In genomic region chr2:113376997-113377396, GRCm38 (mm10) we compare ENCODE assay signal across 28 mouse cellular contexts. TPM values are rescaled to one million over a fixed set of nuclear protein-coding genes. Genes with fewer than 3 reads are reported as not detected.
A peak's percentile ranks its signal among the peaks of the same experiment; 100 is the strongest.
DNase-seq lines count a peak whose midpoint lies in the region; ATAC-seq lines count a peak whose summit lies in the region.
"Had no signal": no experiment of that assay in that cellular context is flagged by ENCODE, and none has a peak within 500 bp of the region (broad histone marks: within the 10 kb centered on the region; RNA-seq: fewer than 3 reads in every experiment).

No protein-coding gene starts in this region.

- H3K27me3 ChIP-seq in intestine, embryonic 14.5 days (replicated peaks; ENCODE audit: control insufficient read depth, insufficient read depth, low read length): no peaks in the 10 kb centered on the region
- H3K27me3 ChIP-seq in kidney, embryonic 15.5 days: no peaks in the 10 kb centered on the region
- no peaks in the 10 kb centered on the region for H3K27me3 ChIP-seq in forebrain, embryonic 12.5 days
- H3K27me3 ChIP-seq: embryonic facial prominence, embryonic 12.5 days; forebrain, embryonic 15.5 days; limb, embryonic 12.5 days; midbrain, embryonic 12.5 days; neural tube, embryonic 13.5 days had no signal

- no peak overlapping the region for H3K9ac ChIP-seq in intestine, embryonic 14.5 days (ENCODE audit: low read length)
- no peak overlapping the region for H3K9ac ChIP-seq in kidney, embryonic 15.5 days
- H3K9ac ChIP-seq in forebrain, embryonic 12.5 days: no peak overlapping the region
- H3K9ac ChIP-seq: embryonic facial prominence, embryonic 12.5 days; forebrain, embryonic 15.5 days; hindbrain, embryonic 14.5 days; limb, embryonic 12.5 days; midbrain, embryonic 12.5 days; neural tube, embryonic 13.5 days had no signal

- no peak overlapping the region for H3K4me2 ChIP-seq in intestine, embryonic 14.5 days (ENCODE audit: low read length)
- no peak overlapping the region for H3K4me2 ChIP-seq in kidney, embryonic 15.5 days
- H3K4me2 ChIP-seq in forebrain, embryonic 12.5 days: no peak overlapping the region
- H3K4me2 ChIP-seq: embryonic facial prominence, embryonic 12.5 days; forebrain, embryonic 15.5 days; heart, embryonic 11.5 days; hindbrain, embryonic 14.5 days; limb, embryonic 12.5 days; midbrain, embryonic 12.5 days; neural tube, embryonic 13.5 days had no signal

- no peaks in the 10 kb centered on the region for H3K9me3 ChIP-seq in intestine, embryonic 14.5 days (ENCODE audit: control insufficient read depth, low read length)
- H3K9me3 ChIP-seq in kidney, embryonic 15.5 days (replicated peaks): no peaks in the 10 kb centered on the region
- H3K9me3 ChIP-seq in forebrain, embryonic 12.5 days: no peaks in the 10 kb centered on the region
- H3K9me3 ChIP-seq: embryonic facial prominence, embryonic 12.5 days; forebrain, embryonic 15.5 days; limb, embryonic 12.5 days; midbrain, embryonic 12.5 days; neural tube, embryonic 13.5 days had no signal

- no peaks in the 10 kb centered on the region for H3K36me3 ChIP-seq in intestine, embryonic 14.5 days (ENCODE audit: control insufficient read depth, insufficient read depth, low read length)
- no peaks in the 10 kb centered on the region for H3K36me3 ChIP-seq in kidney, embryonic 15.5 days
- H3K36me3 ChIP-seq in forebrain, embryonic 12.5 days (replicated peaks): no peaks in the 10 kb centered on the region
- H3K36me3 ChIP-seq: embryonic facial prominence, embryonic 12.5 days; forebrain, embryonic 15.5 days; G1E; limb, embryonic 12.5 days; midbrain, embryonic 12.5 days; neural tube, embryonic 13.5 days had no signal

- H3K4me1 ChIP-seq in intestine, embryonic 14.5 days (replicated peaks; ENCODE audit: control insufficient read depth, insufficient read depth, low read length): no peaks in the 10 kb centered on the region; the same call in 1 of the 2 replicates
- H3K4me1 ChIP-seq in kidney, embryonic 15.5 days: peaks cover 11% of the 10 kb centered on the region; the same call in 1 of the 2 replicates
- no peaks in the 10 kb centered on the region for H3K4me1 ChIP-seq in forebrain, embryonic 12.5 days
- H3K4me1 ChIP-seq: embryonic facial prominence, embryonic 12.5 days; forebrain, embryonic 15.5 days; limb, embryonic 12.5 days; midbrain, embryonic 12.5 days; neural tube, embryonic 13.5 days had no signal

- DNase-seq in intestine, embryonic 14.5 days (ENCODE audit: low spot score): no peak
- DNase-seq in kidney, adult 18-20 months: peak; percentile 60
- peak; percentile 73 to 80 for DNase-seq in kidney, postnatal 25 days
- no peak for DNase-seq in left cerebral cortex, adult 8-10 months (ENCODE audit: low spot score in 2 of 2)
- DNase-seq in urinary bladder, postnatal 25 days (ENCODE audit: low spot score): no peak
- DNase-seq: adrenal gland, postnatal 10 days; cerebellum, adult 11 months; cerebellum, adult 9-10 months; cerebellum, postnatal 36 days; embryo, embryonic 11 days; gastrocnemius, postnatal 25 days; heart, adult 11 months; heart, postnatal 4 days; layer of hippocampus, adult 9-11 months; lung, postnatal 36 days; spleen, adult 18-20 months; thymus, postnatal 14 days had no signal

- H3K4me3 ChIP-seq in intestine, embryonic 14.5 days (ENCODE audit: low read depth, low read length): no peak overlapping the region
- no peak overlapping the region for H3K4me3 ChIP-seq in kidney, embryonic 15.5 days (replicated peaks)
- H3K4me3 ChIP-seq in forebrain, embryonic 12.5 days (replicated peaks): no peak overlapping the region
- H3K4me3 ChIP-seq: embryonic facial prominence, embryonic 12.5 days; forebrain, embryonic 15.5 days; limb, embryonic 12.5 days; midbrain, embryonic 12.5 days; neural tube, embryonic 13.5 days had no signal

- peak; percentile 55; the same call in 1 of the 2 replicates for ATAC-seq in intestine, embryonic 14.5 days (replicated peaks; ENCODE audit: low FRiP score, low TSS enrichment, low read depth)
- ATAC-seq in kidney, embryonic 15.5 days (replicated peaks; ENCODE audit: low FRiP score): peak; percentile 87
- no peak for ATAC-seq in inflammation-experienced regulatory T-cells, adult 6 months
- ATAC-seq in forebrain, embryonic 12.5 days (ENCODE audit: low FRiP score): no peak
- ATAC-seq: forebrain, embryonic 15.5 days had no signal

- H3K27ac ChIP-seq in intestine, embryonic 14.5 days (ENCODE audit: low read depth): no peak overlapping the region
- H3K27ac ChIP-seq in kidney, embryonic 15.5 days: peak overlapping the region; percentile 70
- H3K27ac ChIP-seq in forebrain, embryonic 12.5 days: no peak overlapping the region
- H3K27ac ChIP-seq: embryonic facial prominence, embryonic 12.5 days; forebrain, embryonic 15.5 days; hindbrain, embryonic 14.5 days; limb, embryonic 12.5 days; midbrain, embryonic 12.5 days; neural tube, embryonic 13.5 days had no signal

- WGBS in intestine, embryonic 14.5 days: 67% methylated on average over 5 of the region's 5 CpGs
- 64% methylated on average over 5 of the region's 5 CpGs for WGBS in kidney, embryonic 15.5 days
- WGBS in forebrain, embryonic 12.5 days: 85% methylated on average over 5 of the region's 5 CpGs

RNA-seq across cellular contexts. Expression of gene Fmn1, which starts 49.5 kb away (rescaled TPM):
- 6.2 and 6.5 TPM in 2 replicates for polyA plus RNA-seq in intestine, embryonic 14.5 days (2014; fragmentation: Nextera tagmentation; extraction: Ambion mirVana)
- polyA plus RNA-seq in kidney, embryonic 15.5 days (2015; fragmentation: Nextera tagmentation; extraction: Ambion mirVana): 8.0 and 9.1 TPM in 2 replicates
- polyA plus RNA-seq in inflammation-experienced regulatory T-cells, adult 6 months (2017; shearing (Covaris generic)): 1 to 10 TPM in 1 of 3 experiments, under 1 TPM in 2; 0.79 to 1.3 (median 0.91) TPM
- 0.51 and 0.64 TPM in 2 replicates for polyA plus RNA-seq in forebrain, embryonic 12.5 days (2016; fragmentation: Nextera tagmentation; extraction: Ambion mirVana)
- total RNA-seq in left cerebral cortex, adult 8-10 months (2022): 10 to 100 TPM; 56.0 to 59.8 (median 58.0) TPM
- polyA plus RNA-seq: G1E had no signal

Comparison
In these comparisons a context has a peak if more than half of its experiments do, and no peak if none do; other contexts are left out.
1. ATAC-seq: peak in intestine, embryonic 14.5 days (single experiment) and kidney, embryonic 15.5 days (single experiment); none in inflammation-experienced regulatory T-cells, adult 6 months (single experiment) and forebrain, embryonic 12.5 days (single experiment).
2. DNase-seq: peak in kidney, adult 18-20 months (single experiment) and kidney, postnatal 25 days (2 of 2); none in intestine, embryonic 14.5 days (single experiment), left cerebral cortex, adult 8-10 months (0 of 2) and urinary bladder, postnatal 25 days (single experiment).